ENCODE assay signal across 12 mouse cellular contexts in the genomic region with DNA sequence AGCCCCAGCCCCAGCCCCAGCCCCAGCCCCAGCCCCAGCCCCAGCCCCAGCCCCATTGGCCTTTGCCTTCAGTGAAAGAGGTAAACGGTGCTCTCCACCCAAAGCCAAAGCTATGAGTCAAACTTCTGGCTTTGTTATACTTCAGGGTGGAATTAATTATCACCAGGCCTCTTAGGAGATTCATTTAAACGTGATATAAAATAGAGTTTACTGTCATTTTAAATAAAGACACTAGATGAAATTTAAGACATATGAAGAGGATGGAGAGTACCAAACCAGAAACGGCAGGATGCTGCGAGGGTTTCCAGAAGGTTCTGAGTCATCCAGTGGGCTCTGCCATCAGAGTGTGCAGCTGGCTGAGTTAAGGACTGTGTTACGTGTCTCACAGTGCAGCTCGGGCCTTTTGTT.
DNase-seq lines count a peak whose midpoint lies in the region; TF ChIP-seq lines count a peak whose summit lies in the region.
"Had no signal": no experiment of that assay in that cellular context is flagged by ENCODE, and none has a peak within 500 bp of the region (broad histone marks: within the 10 kb centered on the region; RNA-seq: fewer than 3 reads in every experiment).

No protein-coding gene starts in this region.

- H3K4me3 ChIP-seq in C2C12 (ENCODE audit: insufficient read depth, poor library complexity, severe bottlenecking), result no peak overlapping the region
- no peak overlapping the region for H3K4me3 ChIP-seq in thymus, adult 2 months (ENCODE audit: control insufficient read depth, insufficient read depth, low read length)

- H3ac ChIP-seq in C2C12 (ENCODE audit: control insufficient read depth, insufficient read length, low read depth), result no peak overlapping the region

- no peak for TF ChIP-seq CTCF in C2C12 (IDR thresholded peaks at IDR 0.05; ENCODE audit: control insufficient read depth, insufficient read depth, insufficient read length)
- TF ChIP-seq CTCF in thymus, adult 2 months (IDR thresholded peaks at IDR 0.05; ENCODE audit: borderline replicate concordance, control insufficient read depth, extremely low read depth, insufficient read depth, low read length, poor library complexity), result no peak

- intact Hi-C loops in left cerebral cortex, postnatal 36 days (cut with DNase I), result no loop called here

- no peaks in the 10 kb centered on the region for H3K79me3 ChIP-seq in C2C12 (ENCODE audit: low read depth)

- no peaks in the 10 kb centered on the region for H3K27me3 ChIP-seq in C2C12 (ENCODE audit: control insufficient read depth, insufficient read depth, insufficient read length)
- no peaks in the 10 kb centered on the region for H3K27me3 ChIP-seq in thymus, adult 2 months (ENCODE audit: control insufficient read depth, insufficient read depth, low read length)

- no peaks in the 10 kb centered on the region for H3K4me1 ChIP-seq in thymus, adult 2 months (replicated peaks; ENCODE audit: control insufficient read depth, insufficient read depth, low read length)

- 50% methylated on average over 6 of the region's 6 CpGs for WGBS in thymus, adult 2 months

- H3K36me3 ChIP-seq in C2C12 (ENCODE audit: control insufficient read depth, insufficient read depth), result no peaks in the 10 kb centered on the region
- no peaks in the 10 kb centered on the region for H3K36me3 ChIP-seq in thymus, adult 2 months (ENCODE audit: control insufficient read depth, insufficient read depth, low read length)

- no peak for TF ChIP-seq POLR2A in thymus, adult 2 months (IDR thresholded peaks at IDR 0.05; ENCODE audit: control insufficient read depth, extremely low read depth, insufficient read depth, low read length, poor library complexity)

- H3K27ac ChIP-seq in thymus, adult 2 months (ENCODE audit: control insufficient read depth, insufficient read depth, low read length), result no peak overlapping the region
- H3K27ac ChIP-seq: hindbrain, postnatal 0 days had no signal

- no peaks in the 10 kb centered on the region for H3K79me2 ChIP-seq in C2C12 (ENCODE audit: control insufficient read depth, insufficient read depth)

- DNase-seq in embryo, embryonic 10 days (ENCODE audit: low spot score), result peak; percentile 22
- DNase-seq in embryo, embryonic 9.5 days (ENCODE audit: extremely low spot score), result no peak
- DNase-seq in left cerebral cortex, adult 18-20 months (ENCODE audit: low spot score in 2 of 2), result peak; percentile 16 to 21
- no peak for DNase-seq in left cerebral cortex, postnatal 36 days (ENCODE audit: low spot score in 2 of 2)
- DNase-seq in fibroblast of lung, adult 2 months (ENCODE audit: low read depth), result peak; percentile 71
- no peak for DNase-seq in adrenal gland, postnatal 14 days
- DNase-seq in thymus, adult 2 months, result no peak
- DNase-seq: gastrocnemius, postnatal 36 days; midbrain, embryonic 14.5 days; thymus, adult 18-20 months had no signal

TF ChIP-seq in C2C12, 6 proteins besides CTCF, POLR2A, EP300 and RAD21:
- TF ChIP-seq MAX (IDR thresholded peaks at IDR 0.05), result peak; percentile 71
- no peak for TF ChIP-seq USF1 (IDR thresholded peaks at IDR 0.05; ENCODE audit: low read depth)
- TF ChIP-seq MYOG (IDR thresholded peaks at IDR 0.05; ENCODE audit: control insufficient read depth, extremely low read depth, insufficient read length), result no peak
- peak; percentile 37 for TF ChIP-seq MYOD1 (IDR thresholded peaks at IDR 0.05; ENCODE audit: control insufficient read depth, insufficient read length, low read depth)

Comparison
In these comparisons a context has a peak if more than half of its experiments do, and no peak if none do; other contexts are left out.
1. DNase-seq: peak in embryo, embryonic 10 days (single experiment), left cerebral cortex, adult 18-20 months (2 of 2) and fibroblast of lung, adult 2 months (single experiment); none in embryo, embryonic 9.5 days (single experiment), left cerebral cortex, postnatal 36 days (0 of 2), adrenal gland, postnatal 14 days (single experiment) and thymus, adult 2 months (single experiment).